ENCODE assay signal across 21 mouse cellular contexts in the genomic region with DNA sequence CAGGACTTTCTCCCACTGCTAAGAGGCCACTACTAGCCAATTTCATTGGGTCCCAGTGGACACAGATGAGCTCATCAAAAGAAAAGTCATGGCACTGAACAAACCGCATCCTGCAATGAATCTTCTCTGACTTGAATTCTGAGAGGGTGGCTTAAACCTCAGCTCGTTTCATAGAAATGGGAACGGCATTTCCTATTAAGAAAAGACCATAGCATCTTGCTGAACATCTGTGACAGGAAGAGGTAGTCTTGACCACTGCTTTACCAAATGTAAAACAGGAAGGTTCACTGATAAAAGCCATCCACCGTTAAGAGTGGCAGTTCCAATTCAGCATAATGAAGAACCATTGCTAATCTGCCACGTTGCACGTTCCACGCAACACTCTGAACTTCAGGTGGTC. TPM values are rescaled to one million over a fixed set of nuclear protein-coding genes. Genes with fewer than 3 reads are reported as not detected.
"Had no signal": no experiment of that assay in that cellular context is flagged by ENCODE, and none has a peak within 500 bp of the region (broad histone marks: within the 10 kb centered on the region; RNA-seq: fewer than 3 reads in every experiment).

No protein-coding gene starts in this region.

- H3K27ac ChIP-seq: liver, embryonic 13.5 days; liver, embryonic 15.5 days; midbrain, embryonic 10.5 days; neural tube, embryonic 13.5 days; neural tube, embryonic 15.5 days; stomach, embryonic 15.5 days; stomach, postnatal 0 days had no signal

- H3K9ac ChIP-seq: liver, embryonic 13.5 days; liver, embryonic 15.5 days; liver, postnatal 0 days; lung, embryonic 14.5 days; neural tube, embryonic 13.5 days; neural tube, embryonic 15.5 days; stomach, embryonic 15.5 days had no signal

- ATAC-seq: liver, postnatal 0 days; midbrain, embryonic 16.5 days had no signal

- H3K4me2 ChIP-seq: liver, embryonic 13.5 days; liver, embryonic 15.5 days; lung, embryonic 14.5 days; neural tube, embryonic 13.5 days; neural tube, embryonic 15.5 days; stomach, embryonic 15.5 days had no signal

- H3K27me3 ChIP-seq: liver, embryonic 13.5 days; liver, embryonic 15.5 days; neural tube, embryonic 13.5 days; neural tube, embryonic 15.5 days; stomach, embryonic 15.5 days had no signal

- H3K4me3 ChIP-seq: liver, embryonic 13.5 days; liver, embryonic 15.5 days; midbrain, embryonic 10.5 days; myocyte; neural tube, embryonic 13.5 days; neural tube, embryonic 15.5 days; stomach, embryonic 15.5 days had no signal

- H3K4me1 ChIP-seq: liver, embryonic 13.5 days; liver, embryonic 15.5 days; midbrain, embryonic 10.5 days; neural tube, embryonic 13.5 days; neural tube, embryonic 15.5 days; stomach, embryonic 15.5 days had no signal

- H3K36me3 ChIP-seq: liver, embryonic 13.5 days; liver, embryonic 15.5 days; midbrain, embryonic 10.5 days; neural tube, embryonic 13.5 days; neural tube, embryonic 15.5 days; stomach, embryonic 15.5 days had no signal

- H3K9me3 ChIP-seq: liver, embryonic 13.5 days; liver, embryonic 15.5 days; midbrain, embryonic 10.5 days; neural tube, embryonic 13.5 days; neural tube, embryonic 15.5 days; stomach, embryonic 15.5 days had no signal

- DNase-seq: liver, embryonic 13.5 days; liver, postnatal 0 days; lung, postnatal 10 days; lung, postnatal 4 days; midbrain, embryonic 14.5 days; retina, postnatal 1 day; right cerebral cortex, adult 18-20 months; right cerebral cortex, postnatal 25 days; thymus, adult 2 months; thymus, postnatal 25 days; thymus, postnatal 4 days had no signal

RNA-seq across cellular contexts. Expression of gene Ect2l, which starts 34.0 kb away (rescaled TPM):
- polyA plus RNA-seq: liver, embryonic 15.5 days; liver, postnatal 0 days; lung, embryonic 14.5 days; spleen, adult 2 months had no signal
